Mouse (Mus musculus) megakaryocyte progenitor cell, adult 5-6 weeks (primary cell): ENCODE measurements around the gene C1ql4. TPM values are rescaled to one million over a fixed set of nuclear protein-coding genes. Genes with fewer than 3 reads are reported as not detected.

Experiments used
- ATAC-seq: replicated peaks from 2 replicates; pipeline ENCODE4 v1.8.0; 2016; ENCODE audit warnings: mild to moderate bottlenecking, moderate TSS enrichment, inconsistent platforms; ENCODE audit not compliant: poor library complexity
- total RNA-seq, 2 experiments: library from RNA; stranded (forward) in 1 of 2; stranded (reverse) in 1 of 2; fragments of 157-497, 149-512 nt in 1 of 2; fragments of 200-1000 nt in 1 of 2; gene quantifications; 2 replicates each; pipeline versions ENCODE4 v1.2.3 to v1.2.4; 2015 to 2017

C1ql4 gene
- not detected in 2 replicates for total RNA-seq (2015)
- total RNA-seq (2017): not detected in 2 replicates

DNA sequence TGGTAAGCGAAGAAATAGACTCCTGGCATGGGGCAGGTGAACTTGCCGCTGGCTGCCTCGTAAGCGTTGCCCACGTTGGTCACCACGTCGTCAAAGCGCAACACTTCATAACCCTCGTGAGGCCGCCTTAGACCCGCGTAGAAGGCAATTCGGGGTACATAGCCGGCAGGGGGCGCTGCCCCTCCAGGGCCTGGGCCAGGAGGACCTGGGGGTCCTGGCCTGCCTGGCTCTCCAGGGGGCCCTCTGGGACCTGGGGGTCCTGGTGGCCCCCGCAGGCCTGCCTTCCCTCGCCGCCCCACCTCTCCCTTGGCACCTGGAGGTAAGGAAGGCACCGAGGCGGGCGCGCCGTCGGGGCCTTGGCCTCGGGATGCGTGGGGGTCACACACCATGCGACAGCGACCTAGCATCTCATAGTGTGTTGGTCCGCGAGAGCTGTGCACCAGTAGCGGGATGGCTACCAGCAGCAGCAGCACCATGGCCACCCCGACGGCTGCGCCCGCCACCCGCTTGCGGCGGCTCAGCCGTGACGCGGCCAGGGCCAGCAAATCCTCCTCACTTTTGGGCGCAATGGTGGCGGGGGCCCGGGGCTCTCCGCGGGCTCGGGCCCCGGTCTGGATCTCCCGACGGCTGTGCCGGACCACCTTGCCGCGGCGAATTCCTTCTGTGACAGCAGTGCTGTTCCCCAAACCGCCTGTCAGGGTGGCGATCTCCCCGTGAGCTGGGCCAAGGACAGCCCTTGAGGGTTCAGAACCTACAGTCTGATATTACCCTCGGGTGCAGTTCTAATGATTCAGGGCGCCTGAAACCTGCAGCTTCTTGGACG is at the start of gene C1ql4:
Gene C1ql4, minus strand, starts transcription at position 565 of the 823 bp plus-strand sequence.
- ATAC-seq: peak; percentile 35; the same call in 1 of the 2 replicates

GRCm38 (mm10) chr15:99129956-99130910 is 42.6 kb upstream of the C1ql4 start:
- ATAC-seq: no peak

- ATAC-seq: no peak
These were observed 41.8 kb upstream of the C1ql4 start for GRCm38 (mm10) chr15:99129441-99129840.

DNA sequence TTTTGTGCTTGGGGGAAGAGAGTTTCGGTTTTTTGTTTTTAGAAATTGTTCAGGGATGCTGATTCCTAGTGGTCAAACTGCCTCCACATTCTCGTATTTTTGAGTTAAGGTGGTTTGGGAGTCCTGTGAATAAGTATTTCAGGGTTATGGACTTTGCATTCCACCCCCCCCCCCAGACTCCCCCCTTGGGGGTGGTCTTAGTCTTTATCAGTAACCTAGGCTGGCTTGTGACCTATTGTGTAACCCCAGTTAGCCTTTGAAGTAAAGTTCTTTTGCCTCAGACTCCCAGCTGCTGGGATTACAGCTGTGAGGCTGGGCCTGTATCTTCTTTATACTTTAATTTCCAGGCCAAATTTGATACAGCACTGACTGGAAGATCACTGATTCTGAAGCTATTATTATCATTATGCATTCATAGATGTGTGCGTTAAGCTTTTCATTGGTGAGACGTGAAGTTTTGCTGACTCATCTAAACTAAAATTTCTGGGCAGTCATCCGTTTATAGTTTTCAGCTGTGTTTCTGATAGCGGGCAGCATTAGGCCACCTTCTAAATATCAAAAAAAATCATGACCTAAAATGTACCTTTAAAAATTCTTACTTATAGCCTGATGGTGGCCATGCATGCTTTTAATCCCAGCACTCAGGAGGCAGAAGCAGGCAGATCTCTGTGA is 40.4 kb upstream of the C1ql4 start:
- ATAC-seq: no peak

- ATAC-seq: no peak
These were observed 39.3 kb upstream of the C1ql4 start for GRCm38 (mm10) chr15:99126816-99127365.

DNA sequence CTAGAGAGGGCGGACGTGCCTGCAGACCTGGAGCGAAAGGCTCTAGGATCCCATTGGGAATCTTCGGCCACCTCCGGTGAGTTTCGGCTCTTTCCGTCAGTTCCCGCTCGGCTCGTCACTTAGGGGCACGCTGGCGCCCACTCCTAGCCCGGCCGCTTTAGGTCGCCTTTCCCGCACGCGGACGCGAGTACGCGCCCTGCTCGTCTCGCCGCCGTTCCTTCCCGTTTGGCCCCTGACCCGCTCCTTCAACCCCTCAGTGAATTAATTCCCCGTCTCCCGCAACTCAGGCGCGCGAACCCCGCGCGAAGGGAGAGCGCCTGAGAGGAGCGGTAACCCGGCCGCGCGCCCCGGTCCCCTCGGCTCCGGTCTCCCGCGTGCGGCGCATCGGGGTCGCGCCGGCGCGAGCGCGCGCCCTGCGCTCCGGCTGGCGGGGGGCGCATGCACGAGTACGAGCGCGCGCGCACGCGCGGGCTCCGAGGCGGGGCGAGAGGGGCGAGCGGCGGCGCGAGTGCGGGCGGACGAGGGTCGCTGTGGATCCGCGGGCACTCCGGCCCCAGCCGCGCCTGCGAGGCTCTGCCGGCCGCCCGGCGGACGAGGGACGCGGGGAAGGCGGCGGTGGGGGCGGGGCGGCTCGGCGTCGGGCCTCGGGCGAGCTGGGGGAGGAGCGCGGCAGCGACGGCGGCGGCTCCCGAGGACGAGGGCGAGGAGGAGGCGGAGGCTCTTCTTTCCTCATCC is 38.6 kb upstream of the C1ql4 start:
- ATAC-seq: peak; percentile 44; the same call in 1 of the 2 replicates

DNA sequence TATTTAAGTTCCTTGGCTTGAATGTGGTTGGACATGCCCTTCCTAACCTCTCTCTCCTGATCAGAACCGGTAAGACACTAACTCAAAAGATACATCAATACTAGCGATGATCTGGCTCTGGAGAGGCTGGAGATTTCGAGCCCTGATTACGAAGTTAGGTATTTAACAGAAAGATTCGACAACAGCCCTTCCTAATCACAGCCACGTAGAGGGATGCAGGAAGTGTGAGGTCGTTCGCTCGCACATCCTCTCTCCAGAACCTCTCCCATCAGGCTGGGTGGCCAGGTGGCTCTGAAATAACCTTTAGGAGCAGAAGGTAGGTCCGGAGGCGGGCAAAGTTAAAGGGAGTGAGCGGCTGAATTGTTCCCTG is 38.1 kb upstream of the C1ql4 start, which contains the start of gene Spats2:
Gene Spats2, plus strand, starts transcription at position 206 of the 370 bp plus-strand sequence.
- no peak for ATAC-seq

DNA sequence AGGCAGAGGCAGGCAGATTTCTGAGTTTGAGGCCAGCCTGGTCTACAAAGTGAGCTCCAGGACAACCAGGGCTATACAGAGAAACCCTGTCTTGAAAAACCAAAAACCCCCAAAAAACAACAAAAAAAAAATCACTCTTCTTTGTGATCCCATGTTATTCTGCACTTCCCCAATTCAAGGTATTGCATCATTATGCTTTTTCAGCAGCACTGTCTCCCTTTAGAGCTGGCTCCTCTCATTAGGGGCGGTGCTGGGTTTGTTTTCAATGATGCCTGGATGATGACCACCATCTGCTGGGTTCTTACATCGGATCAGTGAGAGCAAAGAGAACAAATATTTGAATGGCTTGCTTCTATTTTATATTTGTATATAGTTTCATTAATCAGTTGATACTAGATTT is 35.0 kb upstream of the C1ql4 start:
- ATAC-seq: 0 out of 2 replicates have a peak, but pooled peaks have one; percentile 44

DNA sequence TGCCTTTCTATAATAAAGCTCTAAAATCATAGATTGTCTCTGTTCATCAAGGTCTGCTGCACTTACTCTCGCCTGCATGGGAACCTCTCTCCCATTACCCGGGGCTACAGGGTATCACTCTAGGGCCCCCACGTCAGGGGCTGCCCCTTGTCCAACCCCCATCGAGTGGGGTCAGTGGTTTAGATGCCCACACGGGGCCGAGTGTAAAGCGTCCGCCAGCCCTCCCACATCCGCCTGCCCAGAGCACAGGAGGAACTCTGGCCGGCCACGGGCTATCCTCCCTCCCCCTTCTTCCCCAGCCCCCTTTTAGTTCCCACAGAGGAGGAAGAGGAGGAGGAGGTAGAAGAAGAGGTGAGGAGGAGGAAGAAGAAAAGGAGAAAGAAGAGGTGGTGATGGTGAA is 33.2 kb upstream of the C1ql4 start:
- ATAC-seq: no peak

DNA sequence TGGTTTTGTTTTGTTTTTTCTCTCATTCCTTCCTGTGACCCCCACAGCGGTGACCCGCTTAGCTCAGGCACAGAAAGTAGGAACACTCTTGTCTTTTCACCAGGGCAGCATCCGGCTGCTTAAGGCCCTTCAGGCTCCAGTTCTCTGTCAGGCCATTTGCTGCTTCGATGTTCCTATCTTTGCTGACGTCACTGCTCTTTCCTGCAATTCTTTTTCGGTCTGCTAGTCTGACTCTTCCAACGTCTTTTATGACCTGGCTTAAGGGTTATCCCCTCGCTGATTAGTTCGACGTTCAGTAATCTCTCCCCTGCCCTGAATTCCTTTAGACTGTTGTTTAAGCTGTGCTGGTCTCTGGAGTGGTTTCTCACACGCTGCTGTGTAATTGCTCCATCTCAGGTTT is 28.9 kb upstream of the C1ql4 start:
- no peak for ATAC-seq

DNA sequence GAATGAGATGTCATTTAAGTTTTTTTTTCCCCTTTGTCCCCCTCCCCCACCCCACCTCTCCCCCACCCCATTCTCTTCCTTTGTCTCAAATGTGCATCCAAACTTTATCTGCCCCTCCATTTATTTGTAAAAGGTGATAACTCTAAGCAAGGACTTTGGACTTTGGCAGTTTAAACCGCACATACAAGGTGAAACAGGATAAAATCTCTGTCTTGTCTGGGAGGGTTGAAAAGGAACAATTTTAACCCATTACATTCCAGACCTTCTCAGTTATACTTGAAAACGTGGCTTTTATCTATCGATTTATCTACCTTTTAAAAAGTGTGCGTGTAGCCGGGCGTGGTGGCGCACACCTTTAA is 27.4 kb upstream of the C1ql4 start:
- no peak for ATAC-seq

GRCm38 (mm10) chr15:99114312-99115064 is 26.9 kb upstream of the C1ql4 start:
- ATAC-seq: no peak

DNA sequence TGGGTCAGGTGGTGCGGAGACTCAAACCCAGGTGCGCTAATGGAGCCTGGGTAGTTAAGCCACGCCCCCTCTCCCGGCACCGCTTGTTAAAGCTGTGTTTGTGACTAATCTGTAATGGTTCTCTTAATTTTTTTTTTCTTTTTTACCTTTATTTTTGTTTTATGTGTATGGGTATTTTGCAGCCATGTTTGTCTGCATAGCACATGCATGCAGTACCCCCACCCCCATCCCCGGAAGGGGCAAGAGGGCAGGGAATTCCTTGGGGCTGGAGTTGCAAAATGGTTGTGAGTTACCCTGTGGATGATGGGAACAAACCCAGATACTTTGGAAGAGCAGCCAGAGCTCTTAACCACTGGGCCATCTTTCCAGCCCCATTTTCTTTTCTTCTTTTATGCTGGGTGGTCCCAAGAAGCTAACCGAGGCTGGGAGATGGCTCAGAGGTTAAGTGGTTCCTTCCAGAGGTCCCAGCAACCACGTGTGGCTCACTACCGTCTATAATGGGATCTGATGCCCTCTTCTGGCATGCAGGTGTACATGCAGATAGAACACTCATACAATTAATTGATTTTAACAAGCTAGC is 25.9 kb upstream of the C1ql4 start:
- ATAC-seq: peak; percentile 69

- no peak for ATAC-seq
These were observed 25.3 kb upstream of the C1ql4 start for GRCm38 (mm10) chr15:99112843-99113395.

DNA sequence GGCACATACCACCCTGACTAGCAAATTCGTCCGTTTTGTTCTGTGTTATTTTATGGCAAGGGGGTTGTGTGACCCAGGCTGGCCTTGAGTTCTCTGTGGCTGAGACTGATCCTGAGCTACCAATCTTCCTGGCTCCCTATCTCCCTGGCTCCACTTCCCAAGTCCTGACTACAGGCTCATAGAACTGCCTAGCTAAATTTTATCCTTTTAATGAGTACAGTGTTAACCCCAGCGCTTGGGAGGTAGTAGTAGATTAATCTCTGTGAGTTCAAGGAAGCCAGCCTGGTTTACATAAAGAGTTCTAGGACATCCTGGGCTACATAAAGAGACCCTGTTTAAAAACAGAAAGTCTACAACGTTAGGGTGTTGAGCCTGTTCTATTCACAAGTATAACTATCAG is 24.2 kb upstream of the C1ql4 start:
- no peak for ATAC-seq

DNA sequence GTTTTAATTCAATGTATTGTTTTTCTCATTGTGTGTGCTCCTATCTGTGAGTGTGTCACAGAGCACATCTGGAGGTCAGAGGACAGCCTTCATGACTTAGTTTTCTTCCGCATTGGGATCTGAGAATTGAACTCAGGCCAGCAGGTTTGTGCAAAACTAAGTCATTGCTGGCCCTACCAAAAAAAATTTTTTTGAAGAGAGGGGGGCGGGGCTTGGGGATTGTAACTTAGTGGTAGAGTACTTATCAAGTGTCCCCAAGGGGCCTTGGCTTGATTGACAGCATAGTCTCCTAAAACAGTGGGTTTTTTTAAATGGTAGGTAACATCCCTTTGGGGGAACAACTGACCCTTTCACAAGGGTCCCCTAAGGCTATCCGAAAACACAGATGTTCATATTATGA is 23.5 kb upstream of the C1ql4 start:
- no peak for ATAC-seq

- ATAC-seq: no peak
These were observed 20.2 kb upstream of the C1ql4 start for GRCm38 (mm10) chr15:99107866-99108265.

GRCm38 (mm10) chr15:99105238-99105637 is 17.6 kb upstream of the C1ql4 start:
- no peak for ATAC-seq

GRCm38 (mm10) chr15:99099984-99100383 is 12.4 kb upstream of the C1ql4 start:
- no peak for ATAC-seq
